Mouse (Mus musculus) naive thymus-derived CD4-positive, alpha-beta T cell, adult 5 months (primary cell): ENCODE results near the gene Syt8. TPM values are rescaled to one million over a fixed set of nuclear protein-coding genes. Genes with fewer than 3 reads are reported as not detected.

Experiments used
- polyA plus RNA-seq: library from polyadenylated mRNA; unstranded; fragments of 100-300 nt; shearing (Covaris generic); gene quantifications from one replicate; pipeline ENCODE4 v1.2.1, GENCODE M21; 2017

Syt8 gene
- not detected for polyA plus RNA-seq

GRCm38 (mm10) chr7:142434137-142434865 lies at the start of gene Syt8:
Syt8 (plus strand) TSS chr7:142434850.

GRCm38 (mm10) chr7:142387419-142388148 lies 47.1 kb upstream of the Syt8 start, which contains the start of gene Ctsd:
Ctsd (minus strand) TSS chr7:142388038.

GRCm38 (mm10) chr7:142441585-142441984 lies 6.9 kb downstream of the Syt8 start, which contains the start of gene Tnni2:
Tnni2 (plus strand) TSS chr7:142441808.

DNA sequence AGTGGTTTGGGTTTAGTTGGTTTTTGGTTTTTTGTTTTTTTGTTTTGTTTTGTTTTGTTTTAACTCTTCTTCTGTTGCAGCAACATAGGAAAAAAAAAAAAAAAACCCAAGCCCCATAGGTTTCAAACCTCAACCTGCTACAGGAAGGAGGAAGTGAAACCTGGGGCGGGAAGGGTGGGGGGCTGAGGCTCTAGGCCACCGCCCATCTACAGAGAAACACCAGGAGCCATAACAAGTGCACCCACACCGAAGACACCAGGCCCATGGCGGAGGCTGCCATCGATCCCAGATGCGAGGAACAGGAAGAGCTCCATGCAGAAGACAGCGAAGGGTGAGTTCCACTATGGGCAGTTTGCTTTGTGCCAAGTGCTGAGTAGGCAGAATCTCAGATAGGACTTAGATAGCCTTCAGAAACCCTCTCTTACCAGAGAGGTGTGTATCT lies 26.0 kb downstream of the Syt8 start, which contains the start of gene Lsp1:
Lsp1 (plus strand) TSS at position 174 of the 442 bp plus-strand sequence.

Other genes starting within 250 kb of the Syt8 start
- gene Gm10153, start 244.5 kb upstream of the Syt8 start, polyA plus RNA-seq: not detected
- gene Krtap5-3, start 233.5 kb upstream of the Syt8 start, polyA plus RNA-seq: not detected
- not detected for gene Gm7579, start 223.0 kb upstream of the Syt8 start, polyA plus RNA-seq
- not detected for gene Krtap5-5, start 204.9 kb upstream of the Syt8 start, polyA plus RNA-seq
- not detected for gene Gm40460, start 193.8 kb upstream of the Syt8 start, polyA plus RNA-seq
- gene Gm2431, start 176.5 kb upstream of the Syt8 start, polyA plus RNA-seq: not detected
- not detected for gene Gm4559, start 160.5 kb upstream of the Syt8 start, polyA plus RNA-seq
- not detected for gene Krtap5-1, start 137.7 kb upstream of the Syt8 start, polyA plus RNA-seq
- gene Krtap5-4, start 131.3 kb upstream of the Syt8 start, polyA plus RNA-seq: not detected
- 3.5 TPM for gene Ifitm10, start 61.1 kb upstream of the Syt8 start, polyA plus RNA-seq
- 4.7 TPM for gene Gm49369, start 52.2 kb upstream of the Syt8 start, polyA plus RNA-seq
- 251 TPM for gene Ctsd, start 46.8 kb upstream of the Syt8 start, polyA plus RNA-seq
- not detected for gene Tnni2, start 7.0 kb downstream of the Syt8 start, polyA plus RNA-seq
- 554 TPM for gene Lsp1, start 26.0 kb downstream of the Syt8 start, polyA plus RNA-seq
- 2.3 TPM for gene Tnnt3, start 64.0 kb downstream of the Syt8 start, polyA plus RNA-seq
- gene Mrpl23, start 97.8 kb downstream of the Syt8 start, polyA plus RNA-seq: 12.4 TPM
- gene Igf2, start 232.0 kb downstream of the Syt8 start, polyA plus RNA-seq: not detected
- gene Gm49394, start 235.1 kb downstream of the Syt8 start, polyA plus RNA-seq: not detected